8 mouse cellular contexts compared by ENCODE assay signal in the genomic region with DNA sequence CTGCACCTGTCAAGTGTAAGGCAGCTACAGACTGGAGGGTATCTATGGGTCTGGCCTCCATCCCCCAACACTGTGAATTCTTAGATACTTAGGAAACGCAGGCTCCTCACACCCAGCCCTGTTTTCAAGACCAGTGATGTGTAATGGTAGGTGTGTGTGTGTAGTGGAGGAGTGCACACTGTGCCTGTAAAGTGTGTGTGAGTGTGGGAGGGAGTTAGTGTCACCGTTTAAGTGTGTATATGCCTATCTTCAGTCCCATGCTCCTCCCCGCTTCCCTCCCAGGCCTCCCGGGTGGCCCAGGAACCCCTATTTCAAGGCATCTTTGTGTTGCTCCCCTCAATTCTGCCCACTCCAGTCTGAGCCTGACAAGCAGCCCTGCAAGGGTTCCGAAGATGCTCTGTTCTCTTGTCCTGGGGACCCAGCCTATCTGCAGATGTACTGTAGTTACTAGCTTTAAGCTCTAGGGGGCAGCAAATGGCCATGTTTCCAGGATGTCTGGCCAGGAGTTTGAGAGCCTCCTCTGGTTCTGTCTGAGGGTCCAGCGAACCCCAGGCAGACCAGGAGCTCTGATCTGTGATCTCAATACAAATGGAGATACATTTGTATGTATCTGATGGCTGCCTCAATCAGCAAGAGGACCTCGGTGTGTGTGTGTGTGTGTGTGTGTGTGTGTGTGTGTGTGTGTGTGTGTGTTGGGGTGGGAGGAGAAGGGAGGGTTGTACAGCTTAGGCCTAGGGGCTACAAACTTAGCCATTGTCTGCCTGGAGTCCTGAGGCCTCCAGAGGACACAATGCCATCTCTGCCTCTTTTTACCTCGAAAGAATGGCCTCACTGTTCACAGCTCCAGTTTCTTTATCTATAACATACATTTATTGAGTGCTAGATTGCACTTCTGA.
DNase-seq lines count a peak whose midpoint lies in the region; ATAC-seq and TF ChIP-seq lines count a peak whose summit lies in the region.

No protein-coding gene starts in this region.

- H3K4me1 ChIP-seq in forebrain, embryonic 15.5 days: no peaks in the 10 kb centered on the region
- H3K4me1 ChIP-seq in kidney, embryonic 14.5 days (ENCODE audit: control insufficient read depth, insufficient read depth, low read length): no peaks in the 10 kb centered on the region
- H3K4me1 ChIP-seq in liver, postnatal 0 days (ENCODE audit: insufficient read depth): no peaks in the 10 kb centered on the region

- H3K4me2 ChIP-seq in forebrain, embryonic 15.5 days (replicated peaks): no peak overlapping the region
- H3K4me2 ChIP-seq in kidney, embryonic 14.5 days (replicated peaks; ENCODE audit: low read depth, low read length): no peak overlapping the region
- no peak overlapping the region for H3K4me2 ChIP-seq in liver, postnatal 0 days (ENCODE audit: low read depth, low read length)

- no peak for TF ChIP-seq EP300 in liver, postnatal 0 days (IDR thresholded peaks at IDR 0.05; ENCODE audit: low read depth)

- H3K9me3 ChIP-seq in forebrain, embryonic 15.5 days: no peaks in the 10 kb centered on the region
- H3K9me3 ChIP-seq in kidney, embryonic 14.5 days (ENCODE audit: control insufficient read depth, low read length): no peaks in the 10 kb centered on the region
- no peaks in the 10 kb centered on the region for H3K9me3 ChIP-seq in liver, postnatal 0 days (ENCODE audit: low read length)

- H3K9ac ChIP-seq in forebrain, embryonic 15.5 days (replicated peaks): no peak overlapping the region
- H3K9ac ChIP-seq in kidney, embryonic 14.5 days (ENCODE audit: low read depth, low read length): no peak overlapping the region
- H3K9ac ChIP-seq in liver, postnatal 0 days (replicated peaks): no peak overlapping the region

- H3K4me3 ChIP-seq in forebrain, embryonic 15.5 days: no peak overlapping the region
- H3K4me3 ChIP-seq in kidney, embryonic 14.5 days (ENCODE audit: low read length): no peak overlapping the region
- H3K4me3 ChIP-seq in liver, postnatal 0 days (ENCODE audit: low read depth, low read length): no peak overlapping the region

- DNase-seq in ovary, postnatal 14 days (ENCODE audit: low spot score): peak; percentile 43
- no peak for DNase-seq in ovary, adult 18-20 months (ENCODE audit: low spot score)
- peak; percentile 79 for DNase-seq in brain, adult 2 months (ENCODE audit: low read depth, low spot score)
- peak; percentile 43 for DNase-seq in liver, postnatal 0 days
- peak; percentile 91 for DNase-seq in retina, embryonic 14.5 days (ENCODE audit: low spot score)

- no peak overlapping the region for H3K27ac ChIP-seq in forebrain, embryonic 15.5 days (replicated peaks)
- no peak overlapping the region for H3K27ac ChIP-seq in kidney, embryonic 14.5 days (ENCODE audit: low read depth, low read length)
- no peak overlapping the region for H3K27ac ChIP-seq in liver, postnatal 0 days (ENCODE audit: low read depth)

- ATAC-seq in forebrain, embryonic 15.5 days (replicated peaks): peak; percentile 71
- peak; percentile 57 for ATAC-seq in kidney, embryonic 14.5 days (ENCODE audit: low FRiP score, low TSS enrichment)
- ATAC-seq in liver, postnatal 0 days: no peak
- no peak for ATAC-seq in inflammation-experienced regulatory T-cells, adult 6 months

- 44% methylated on average over 8 of the region's 8 CpGs for WGBS in forebrain, embryonic 15.5 days
- WGBS in kidney, embryonic 14.5 days: 51% methylated on average over 8 of the region's 8 CpGs
- 47% methylated on average over 8 of the region's 8 CpGs for WGBS in liver, postnatal 0 days (ENCODE audit: insufficient replicate concordance)

- TF ChIP-seq CTCF in liver, postnatal 0 days (IDR thresholded peaks at IDR 0.05; ENCODE audit: low read depth): peak; percentile 78

- no peaks in the 10 kb centered on the region for H3K27me3 ChIP-seq in forebrain, embryonic 15.5 days
- H3K27me3 ChIP-seq in kidney, embryonic 14.5 days (ENCODE audit: control insufficient read depth, insufficient read depth, low read length): no peaks in the 10 kb centered on the region
- no peaks in the 10 kb centered on the region for H3K27me3 ChIP-seq in liver, postnatal 0 days (ENCODE audit: insufficient read depth, low read length)

- H3K36me3 ChIP-seq in forebrain, embryonic 15.5 days: no peaks in the 10 kb centered on the region
- H3K36me3 ChIP-seq in kidney, embryonic 14.5 days (ENCODE audit: control insufficient read depth, insufficient read depth, low read length): no peaks in the 10 kb centered on the region
- no peaks in the 10 kb centered on the region for H3K36me3 ChIP-seq in liver, postnatal 0 days (replicated peaks; ENCODE audit: insufficient read depth, low read length)

Comparison
In these comparisons a context has a peak if more than half of its experiments do, and no peak if none do; other contexts are left out.
1. ATAC-seq: peak in forebrain, embryonic 15.5 days (single experiment) and kidney, embryonic 14.5 days (single experiment); none in liver, postnatal 0 days (single experiment) and inflammation-experienced regulatory T-cells, adult 6 months (single experiment).